In the genomic region with DNA sequence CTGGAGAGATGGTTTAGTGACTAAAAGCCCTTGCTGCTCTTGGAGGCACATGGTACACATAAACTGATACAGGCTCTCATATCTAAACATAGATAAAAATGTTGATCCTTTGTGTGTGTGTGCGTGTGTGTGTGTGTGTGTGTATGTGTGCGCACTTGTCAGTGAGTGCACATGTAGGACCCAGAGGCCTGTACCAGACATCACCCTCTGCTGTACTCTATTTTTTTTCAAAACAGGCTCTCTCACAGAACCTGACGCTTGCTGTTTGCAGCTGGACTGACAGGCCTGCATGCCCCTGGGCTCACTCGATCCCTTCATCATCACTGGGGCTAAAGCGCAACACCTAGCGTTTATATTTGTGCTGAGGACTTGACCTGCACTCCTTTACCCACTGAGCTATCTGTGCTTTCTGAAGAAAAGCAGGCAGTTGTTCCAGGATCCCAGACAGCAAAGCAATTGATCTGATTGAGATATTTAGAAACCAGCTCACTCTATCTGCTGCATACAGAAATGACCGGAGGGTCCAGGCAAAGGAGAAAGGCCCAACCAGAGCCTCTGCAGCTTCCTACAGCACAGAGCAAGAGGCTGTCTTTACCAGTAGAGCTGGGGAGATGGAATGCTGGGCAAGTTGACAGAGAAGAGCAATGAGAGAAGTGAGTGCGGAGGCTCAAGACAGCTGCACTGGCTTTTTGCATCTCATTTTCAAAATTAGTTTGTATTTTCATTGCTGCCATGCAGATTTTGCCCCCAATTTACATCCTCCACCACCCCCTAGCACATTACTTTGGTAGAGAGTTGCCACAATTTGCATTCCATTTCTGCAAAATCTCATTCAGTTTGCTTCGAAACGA, we compare ENCODE assay signal across 14 mouse cellular contexts.
A peak's percentile ranks its signal among the peaks of the same experiment; 100 is the strongest.
DNase-seq lines count a peak whose midpoint lies in the region; ATAC-seq and TF ChIP-seq lines count a peak whose summit lies in the region.
"Had no signal": no experiment of that assay in that cellular context is flagged by ENCODE, and none has a peak within 500 bp of the region (broad histone marks: within the 10 kb centered on the region; RNA-seq: fewer than 3 reads in every experiment).

No protein-coding gene starts in this region.

- peak overlapping the region; percentile 74 for H3K27ac ChIP-seq in hindbrain, embryonic 13.5 days
- H3K27ac ChIP-seq in hindbrain, postnatal 0 days: no peak overlapping the region
- H3K27ac ChIP-seq in midbrain, embryonic 12.5 days (replicated peaks): peak overlapping the region; percentile 39
- H3K27ac ChIP-seq: embryonic facial prominence, embryonic 15.5 days; liver, embryonic 14.5 days had no signal

- TF ChIP-seq CTCF in hindbrain, postnatal 0 days (IDR thresholded peaks at IDR 0.05; ENCODE audit: low read depth): no peak

- H3K4me2 ChIP-seq in hindbrain, embryonic 13.5 days: no peak overlapping the region
- no peak overlapping the region for H3K4me2 ChIP-seq in hindbrain, postnatal 0 days (ENCODE audit: low read depth, low read length)
- no peak overlapping the region for H3K4me2 ChIP-seq in midbrain, embryonic 12.5 days (replicated peaks)
- H3K4me2 ChIP-seq: embryonic facial prominence, embryonic 15.5 days had no signal

- H3K4me3 ChIP-seq in hindbrain, embryonic 13.5 days: no peak overlapping the region
- no peak overlapping the region for H3K4me3 ChIP-seq in hindbrain, postnatal 0 days (ENCODE audit: low read length)
- H3K4me3 ChIP-seq in midbrain, embryonic 12.5 days: no peak overlapping the region
- H3K4me3 ChIP-seq: embryonic facial prominence, embryonic 15.5 days had no signal

- H3K36me3 ChIP-seq in hindbrain, embryonic 13.5 days: 0 out of 2 replicates have a peak, but pooled peaks cover 1% of the 10 kb centered on the region
- H3K36me3 ChIP-seq in hindbrain, postnatal 0 days (ENCODE audit: insufficient read depth, low read length): no peaks in the 10 kb centered on the region
- no peaks in the 10 kb centered on the region for H3K36me3 ChIP-seq in midbrain, embryonic 12.5 days
- H3K36me3 ChIP-seq: embryonic facial prominence, embryonic 15.5 days had no signal

- no peaks in the 10 kb centered on the region for H3K9me3 ChIP-seq in hindbrain, embryonic 13.5 days
- no peaks in the 10 kb centered on the region for H3K9me3 ChIP-seq in hindbrain, postnatal 0 days (ENCODE audit: low read length)
- no peaks in the 10 kb centered on the region for H3K9me3 ChIP-seq in midbrain, embryonic 12.5 days
- H3K9me3 ChIP-seq: embryonic facial prominence, embryonic 15.5 days had no signal

- H3K9ac ChIP-seq in hindbrain, embryonic 13.5 days: no peak overlapping the region
- H3K9ac ChIP-seq in hindbrain, postnatal 0 days (replicated peaks; ENCODE audit: low read length): no peak overlapping the region
- 0 out of 2 replicates have a peak overlapping the region, but pooled peaks have one; percentile 28 for H3K9ac ChIP-seq in midbrain, embryonic 12.5 days (replicated peaks)
- H3K9ac ChIP-seq: embryonic facial prominence, embryonic 15.5 days; liver, embryonic 14.5 days had no signal

- no peaks in the 10 kb centered on the region for H3K27me3 ChIP-seq in hindbrain, embryonic 13.5 days
- H3K27me3 ChIP-seq in hindbrain, postnatal 0 days (ENCODE audit: insufficient read depth, low read length): no peaks in the 10 kb centered on the region
- no peaks in the 10 kb centered on the region for H3K27me3 ChIP-seq in midbrain, embryonic 12.5 days
- H3K27me3 ChIP-seq: embryonic facial prominence, embryonic 15.5 days had no signal

- no peak for DNase-seq in hindbrain, postnatal 0 days (ENCODE audit: low spot score)
- peak; percentile 11 for DNase-seq in retina, postnatal 1 day
- no peak for DNase-seq in retina, embryonic 14.5 days (ENCODE audit: low spot score)
- peak; percentile 32 for DNase-seq in telencephalon, adult 2 months (ENCODE audit: low read depth, low spot score)
- no peak for DNase-seq in thymus, postnatal 4 days
- DNase-seq: adrenal gland, postnatal 36 days; cerebellum, adult 11-12 months; kidney, postnatal 10 days; lung, postnatal 10 days had no signal

- H3K4me1 ChIP-seq in hindbrain, embryonic 13.5 days (replicated peaks): peaks cover 18% of the 10 kb centered on the region
- no peaks in the 10 kb centered on the region for H3K4me1 ChIP-seq in hindbrain, postnatal 0 days (ENCODE audit: insufficient read depth, low read length)
- H3K4me1 ChIP-seq in midbrain, embryonic 12.5 days: peaks cover 4% of the 10 kb centered on the region; the same call in 1 of the 2 replicates
- H3K4me1 ChIP-seq: embryonic facial prominence, embryonic 15.5 days had no signal

- WGBS in hindbrain, embryonic 13.5 days: 73% methylated on average over 10 of the region's 10 CpGs
- WGBS in hindbrain, postnatal 0 days: 79% methylated on average over 10 of the region's 10 CpGs
- WGBS in midbrain, embryonic 12.5 days: 82% methylated on average over 10 of the region's 10 CpGs

- 0 out of 2 replicates have a peak, but pooled peaks have one; percentile 17 for ATAC-seq in hindbrain, embryonic 13.5 days (ENCODE audit: low FRiP score)
- ATAC-seq in hindbrain, postnatal 0 days: no peak
- ATAC-seq in midbrain, embryonic 12.5 days (ENCODE audit: low FRiP score, low read depth): peak; percentile 47; the same call in 1 of the 2 replicates
- ATAC-seq: CD4-positive, CD25-positive, alpha-beta regulatory T cell, adult 4 months had no signal

Comparison
In these comparisons a context has a peak if more than half of its experiments do, and no peak if none do; other contexts are left out.
1. DNase-seq: peak in retina, postnatal 1 day (single experiment) and telencephalon, adult 2 months (single experiment); none in hindbrain, postnatal 0 days (single experiment), retina, embryonic 14.5 days (single experiment) and thymus, postnatal 4 days (single experiment).